Mouse (Mus musculus): ENCODE results near the gene Mef2a.

Mef2a gene

DNA sequence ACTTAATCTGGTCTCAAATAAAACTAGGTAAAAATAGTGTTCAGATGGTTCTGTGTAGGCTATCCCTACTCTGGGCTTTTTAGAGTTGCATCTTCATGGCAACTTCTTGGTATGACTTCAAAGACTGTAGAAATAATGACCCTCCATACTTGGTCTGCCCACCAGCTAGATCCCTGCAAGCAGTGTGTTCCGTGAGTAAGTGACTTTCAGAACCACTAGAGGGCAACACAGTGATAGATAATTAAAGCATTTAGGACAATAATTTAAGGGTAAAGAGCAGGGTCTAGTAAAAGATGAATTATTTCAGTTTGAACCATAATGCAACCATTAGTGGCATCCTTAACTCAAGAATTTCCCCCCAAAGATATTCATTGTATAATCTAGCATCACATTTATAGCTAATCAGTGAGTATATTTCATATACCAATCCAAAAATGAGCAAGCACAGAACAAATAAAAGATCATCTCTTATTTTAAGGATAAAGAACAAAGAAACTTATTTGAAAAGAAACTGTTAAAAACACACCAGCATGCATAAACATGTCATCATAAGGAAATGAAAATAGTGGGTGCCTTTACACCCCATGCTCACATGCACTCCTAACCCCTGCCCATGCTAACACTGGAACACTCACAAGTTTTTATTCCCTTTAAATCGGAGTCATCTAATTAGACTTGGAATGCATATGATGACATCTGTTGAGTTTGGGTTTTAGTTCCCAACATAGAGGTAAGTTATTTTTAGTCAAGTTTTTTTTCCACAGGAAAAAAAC lies 129.4 kb downstream of the Mef2a start:
- DNase-seq, result no peak

DNA sequence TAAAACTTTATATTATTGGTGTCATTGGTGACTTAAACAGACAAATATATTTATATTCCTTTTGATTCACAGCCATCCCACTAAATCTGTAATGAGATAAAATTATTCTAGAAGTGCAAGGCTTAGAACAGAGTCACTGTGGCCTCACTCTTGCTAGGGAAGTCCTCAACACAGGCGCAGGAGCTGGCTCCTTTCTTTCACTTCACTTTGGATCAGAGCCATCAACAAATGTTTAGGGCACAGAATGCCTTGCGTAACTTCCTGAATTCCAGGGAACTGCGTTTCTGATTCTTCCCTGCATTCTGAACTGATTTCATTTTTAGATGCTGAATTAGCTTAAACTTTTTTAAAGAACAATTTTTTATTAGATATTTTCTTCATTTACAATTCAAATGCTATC lies 130.7 kb downstream of the Mef2a start:
- DNase-seq, result no peak

DNA sequence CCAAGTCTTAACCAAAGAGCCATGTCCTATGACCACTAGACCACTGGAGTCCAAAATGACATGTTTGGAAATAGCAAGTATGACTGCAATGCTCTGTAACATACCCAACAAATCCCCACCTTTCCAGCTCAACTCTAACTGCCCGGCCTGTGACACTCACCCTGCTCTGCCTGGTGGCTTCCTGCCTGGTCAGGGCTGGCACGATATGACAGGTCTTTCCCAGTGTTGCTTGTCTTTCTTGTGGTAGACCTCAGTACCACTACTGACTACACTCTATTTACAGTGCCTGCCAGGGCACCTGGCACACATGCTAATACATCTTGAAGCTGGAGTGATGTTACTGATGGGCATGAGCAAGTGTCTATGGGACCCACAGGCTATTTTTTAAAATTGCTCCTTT lies 134.9 kb downstream of the Mef2a start:
- DNase-seq, result no peak

DNA sequence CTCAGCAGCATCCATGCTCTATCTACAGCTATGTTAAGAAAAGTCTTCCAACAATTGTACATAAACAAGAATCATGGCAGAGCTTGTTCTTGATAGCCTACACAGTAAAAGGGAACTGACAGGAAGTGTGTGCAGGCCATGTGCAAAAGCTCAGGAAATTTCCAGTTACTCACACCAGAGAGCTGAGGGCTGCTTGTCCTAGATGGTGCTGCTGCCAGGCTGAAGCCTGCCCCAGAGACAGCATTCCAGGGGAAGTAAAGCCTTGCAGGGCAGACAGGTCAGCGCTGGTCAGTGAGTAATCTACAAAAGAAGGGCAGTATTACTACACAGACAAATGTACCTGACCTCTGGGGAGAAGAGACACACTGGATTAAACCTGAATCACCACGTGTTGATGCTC lies 136.3 kb downstream of the Mef2a start:
- DNase-seq, result no peak

DNA sequence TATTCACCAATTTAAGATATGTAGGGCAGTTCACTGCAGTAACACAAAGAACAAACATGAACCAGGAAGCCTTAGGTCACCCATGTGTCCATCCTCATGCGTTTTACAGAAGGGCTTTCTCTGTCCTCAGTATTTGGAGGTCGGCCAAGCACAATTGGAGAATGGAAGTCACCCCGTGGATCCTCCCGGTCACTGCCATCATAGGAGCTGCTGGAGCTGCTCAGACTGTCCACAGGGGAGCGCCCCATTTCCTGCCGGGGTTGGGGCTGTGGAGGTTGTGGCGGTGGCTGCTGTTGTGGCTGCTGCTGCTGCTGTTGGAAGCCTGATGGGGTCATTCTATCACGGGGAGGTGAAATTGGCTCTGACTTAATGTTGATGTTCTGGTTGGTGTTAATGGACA lies 137.9 kb downstream of the Mef2a start:
- peak in 1 of 2 experiments; percentile 33 for DNase-seq

DNA sequence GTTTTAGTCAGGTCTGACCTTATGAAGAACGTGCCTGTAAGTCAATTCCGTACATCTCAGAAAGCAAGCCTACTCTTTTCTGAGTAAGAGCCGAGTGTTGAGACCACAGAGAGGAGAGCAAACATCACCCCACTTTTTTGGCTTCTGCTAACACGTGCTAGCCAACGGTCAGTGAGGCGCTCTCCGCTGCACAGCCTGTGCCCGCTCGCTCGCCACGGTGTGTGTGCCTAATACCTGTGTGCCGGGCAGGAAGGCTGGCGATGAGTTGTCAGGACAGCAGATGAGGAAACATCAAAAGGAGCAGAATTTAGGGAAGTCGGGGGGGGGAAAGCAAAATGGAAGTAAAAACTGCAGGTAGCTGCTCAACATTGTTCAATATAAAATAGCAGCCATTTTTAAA lies 140.2 kb downstream of the Mef2a start:
- DNase-seq, result no peak

DNA sequence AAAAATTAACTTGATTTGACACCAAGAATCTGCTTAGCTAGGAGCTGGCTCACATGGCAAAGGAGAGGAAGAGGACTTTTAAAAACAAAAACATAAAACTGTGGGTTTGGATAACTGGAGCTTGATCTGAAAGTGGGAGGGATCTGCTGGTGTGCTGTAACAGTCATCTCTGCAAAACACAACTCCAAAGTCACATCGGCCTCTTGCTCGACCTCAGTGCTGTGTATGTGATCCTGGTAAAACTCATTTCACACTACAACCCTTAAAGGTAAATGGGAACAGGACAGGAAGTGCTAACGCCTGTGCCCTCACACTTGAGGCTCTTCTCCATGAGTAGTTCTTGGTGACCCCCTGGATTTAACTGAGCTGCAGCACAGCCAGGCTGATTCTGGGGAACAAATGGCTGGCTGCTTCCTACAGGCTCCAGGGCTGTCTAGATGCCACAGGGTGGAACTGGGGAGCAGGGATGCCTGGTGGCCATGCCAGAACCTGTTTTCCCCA lies 142.0 kb downstream of the Mef2a start:
- DNase-seq, result no peak

DNA sequence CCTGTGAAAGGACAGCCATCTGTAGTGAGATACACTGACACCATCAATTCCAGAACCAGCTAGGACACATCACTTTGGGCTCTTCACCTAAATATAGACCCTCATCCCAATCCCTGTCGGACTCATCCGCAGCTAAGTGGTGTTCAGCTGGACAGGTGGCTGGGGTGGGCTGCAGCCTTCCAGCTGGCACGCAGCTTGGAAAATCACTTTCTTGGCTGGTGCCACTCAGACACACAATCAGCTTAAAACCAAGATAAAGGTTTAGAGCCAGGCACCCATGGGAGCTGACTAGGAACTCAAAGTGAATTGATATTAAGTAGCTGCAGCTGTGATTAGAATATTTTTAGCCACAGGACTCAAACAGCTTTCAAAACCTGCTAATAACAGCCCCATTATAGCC lies 142.4 kb downstream of the Mef2a start:
- DNase-seq, result no peak

DNA sequence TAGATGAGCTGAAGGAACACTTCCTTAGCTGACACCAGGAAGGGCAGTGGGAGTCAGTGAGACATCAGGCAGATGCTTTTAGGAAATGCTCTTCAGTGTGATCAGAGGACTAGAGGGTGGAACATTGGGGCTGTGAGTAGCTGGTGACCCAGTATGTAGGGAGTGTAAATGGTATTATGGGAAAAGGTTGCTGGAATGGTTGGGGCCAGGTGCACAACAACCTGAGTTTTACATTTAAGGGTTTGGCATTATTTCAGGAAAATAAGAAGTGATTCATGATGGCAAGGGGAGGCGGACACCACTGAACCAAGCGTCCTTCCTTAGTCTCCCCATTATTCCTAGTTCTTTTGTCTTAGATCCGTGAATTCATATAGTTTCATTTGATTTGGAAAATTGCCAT lies 143.0 kb downstream of the Mef2a start:
- no peak for DNase-seq

DNA sequence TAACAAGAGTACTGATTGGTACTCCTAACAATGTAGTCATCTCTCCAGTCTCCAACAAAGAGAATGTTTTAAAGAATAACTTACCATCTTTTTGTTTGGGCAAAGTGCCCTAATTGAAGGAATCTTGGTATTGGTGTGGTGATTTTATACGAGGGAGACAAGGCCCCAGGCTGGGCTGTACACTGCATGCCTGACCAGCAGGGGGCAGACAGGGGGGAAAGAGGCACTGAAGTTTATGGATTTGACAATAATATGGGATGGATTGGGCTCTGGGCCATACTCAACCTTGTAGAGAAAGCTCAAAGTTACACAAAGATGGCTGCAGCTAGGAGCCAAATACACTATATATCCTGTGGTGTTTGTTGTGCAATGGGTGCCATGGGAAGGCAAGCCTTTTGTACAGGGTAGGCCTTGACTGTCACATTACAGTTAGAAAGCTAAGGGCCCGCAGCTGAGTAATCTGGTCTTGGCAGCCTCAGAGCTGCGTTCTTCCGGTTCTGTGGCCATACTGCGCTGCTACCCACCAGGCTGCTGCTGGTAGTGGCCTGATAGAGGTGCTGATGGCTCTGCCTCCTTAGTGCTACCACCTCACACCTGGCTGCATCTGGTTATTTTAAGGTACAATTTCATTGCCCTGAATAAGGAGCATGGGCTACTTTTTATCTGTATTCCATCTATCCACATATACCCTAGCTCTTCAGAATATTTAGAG lies 143.6 kb downstream of the Mef2a start:
- DNase-seq, result peak; percentile 47 to 60

DNA sequence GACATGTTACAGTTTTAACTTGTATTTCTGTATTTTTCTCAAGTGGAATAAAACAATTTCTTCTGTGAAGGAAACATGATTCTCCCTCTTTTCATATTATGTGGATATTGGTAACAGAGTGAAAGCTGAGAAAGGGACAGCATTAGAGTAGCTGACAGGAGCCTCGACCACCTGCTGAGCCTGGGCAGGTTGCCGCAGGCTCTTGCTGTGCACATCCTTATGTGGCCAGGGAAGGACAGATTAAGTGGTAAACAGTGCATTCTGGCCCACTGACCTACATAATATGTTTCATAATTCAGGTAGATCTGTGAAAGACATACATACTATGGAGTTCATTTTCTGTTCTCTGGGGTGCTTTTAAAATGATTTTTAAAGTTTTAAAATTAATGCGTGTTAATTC lies 144.3 kb downstream of the Mef2a start:
- DNase-seq, result no peak

DNA sequence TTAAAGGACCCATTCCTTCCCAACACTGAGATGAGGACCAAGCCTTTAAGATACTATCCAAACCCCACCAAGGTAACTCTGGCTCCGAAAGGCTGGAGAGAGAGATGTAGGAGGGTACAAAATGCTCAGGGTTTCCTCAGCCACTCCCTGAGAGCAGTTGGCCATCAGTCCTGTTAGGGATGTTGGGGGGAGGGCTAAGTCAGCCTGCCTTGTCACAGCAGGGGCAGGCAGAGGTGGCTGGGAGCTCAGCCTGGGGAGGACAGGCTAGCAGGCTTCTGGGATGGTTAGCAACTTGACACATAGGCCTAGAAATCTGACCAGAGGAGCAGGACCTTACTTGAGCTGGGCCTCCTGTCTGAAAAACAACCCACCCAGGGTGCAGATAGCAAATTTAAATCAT lies 145.1 kb downstream of the Mef2a start:
- DNase-seq, result no peak

DNA sequence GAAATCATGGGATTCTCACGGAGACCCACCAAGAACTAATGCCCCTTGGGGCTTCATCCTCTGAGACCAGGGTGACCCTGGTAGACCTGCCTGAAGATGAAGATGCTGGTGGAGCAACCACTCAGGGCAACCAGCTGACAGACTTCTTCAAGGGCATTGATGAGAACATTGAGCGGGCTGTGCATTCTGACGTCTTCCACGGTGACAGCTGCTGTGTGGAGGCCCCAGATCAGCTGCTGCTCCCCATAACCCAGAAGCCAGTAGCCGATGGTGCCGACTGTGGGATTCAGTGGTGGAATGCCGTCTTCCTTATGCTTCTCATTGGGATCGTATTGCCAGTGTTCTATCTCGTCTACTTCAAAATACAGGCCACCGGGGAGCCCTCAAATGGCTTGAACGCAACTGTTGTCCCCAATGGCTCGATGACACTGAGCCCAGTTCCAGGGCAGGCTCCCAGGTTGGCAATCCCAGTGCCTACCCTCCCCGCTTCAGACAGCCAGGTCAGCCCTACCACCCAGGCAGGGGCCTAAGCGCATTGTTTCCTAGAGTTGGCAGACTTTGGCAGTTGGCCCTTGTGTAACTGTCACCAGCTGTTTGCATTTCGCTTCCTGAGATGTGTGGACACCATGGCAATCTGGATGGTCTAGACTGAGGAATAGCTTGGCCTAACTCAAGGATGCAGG lies 146.6 kb downstream of the Mef2a start:
- no peak for DNase-seq

DNA sequence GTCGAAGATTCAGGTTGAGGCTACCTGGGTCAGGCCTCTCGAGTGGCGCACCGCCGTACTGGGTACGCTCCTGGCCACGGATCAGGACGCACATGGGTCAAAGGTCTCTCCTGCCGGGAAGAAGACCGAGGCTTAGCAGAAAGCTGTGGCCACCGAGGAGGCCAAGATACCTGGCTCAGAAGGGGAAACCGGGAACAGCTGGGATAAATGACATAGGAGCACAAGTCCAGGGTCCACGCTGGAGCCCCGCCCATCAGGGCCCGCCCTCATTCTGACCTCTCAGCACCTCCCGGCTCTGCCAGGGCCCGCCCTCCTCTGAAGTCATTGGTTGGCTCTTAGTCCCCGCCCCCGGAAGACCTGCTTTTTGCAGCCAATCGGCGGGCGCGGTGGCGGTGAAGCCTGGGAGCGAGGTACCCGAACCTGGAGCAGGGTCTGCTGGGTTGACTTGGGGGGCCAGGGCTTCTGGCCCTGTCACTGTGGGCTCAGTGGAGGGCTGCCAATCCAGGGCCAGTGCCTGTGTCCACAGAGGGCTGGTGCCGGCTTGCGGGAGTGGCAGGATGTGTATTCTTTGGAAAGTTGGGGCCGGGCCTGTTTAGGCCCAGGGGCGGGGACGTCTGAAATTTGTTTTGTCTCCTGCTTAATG lies 150.3 kb downstream of the Mef2a start, which contains the start of gene Lysmd4:
Lysmd4 (plus strand) TSS at position 325 of the 643 bp plus-strand sequence.
- DNase-seq, result peak; percentile 97 to 98

DNA sequence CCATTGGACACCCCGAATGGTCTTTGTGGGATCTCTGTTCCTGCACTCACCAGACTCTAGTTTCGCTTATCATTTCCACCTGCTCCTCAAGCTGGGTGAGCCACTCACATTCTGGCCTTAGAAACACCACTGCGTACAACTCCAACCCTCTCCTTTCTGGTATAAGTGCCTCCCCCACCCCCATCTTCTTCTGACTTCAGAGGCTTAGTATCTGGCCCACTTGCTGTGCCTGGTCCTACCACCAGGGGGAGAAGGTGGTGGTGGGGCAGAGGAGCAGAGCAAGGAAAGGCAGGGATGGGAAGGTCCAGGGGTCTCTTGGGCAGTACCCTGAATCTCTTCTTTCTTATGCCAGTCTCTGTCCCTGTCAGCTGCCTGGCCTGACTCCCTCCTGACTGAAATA lies 155.6 kb downstream of the Mef2a start:
- peak; percentile 51 to 78 for DNase-seq

DNA sequence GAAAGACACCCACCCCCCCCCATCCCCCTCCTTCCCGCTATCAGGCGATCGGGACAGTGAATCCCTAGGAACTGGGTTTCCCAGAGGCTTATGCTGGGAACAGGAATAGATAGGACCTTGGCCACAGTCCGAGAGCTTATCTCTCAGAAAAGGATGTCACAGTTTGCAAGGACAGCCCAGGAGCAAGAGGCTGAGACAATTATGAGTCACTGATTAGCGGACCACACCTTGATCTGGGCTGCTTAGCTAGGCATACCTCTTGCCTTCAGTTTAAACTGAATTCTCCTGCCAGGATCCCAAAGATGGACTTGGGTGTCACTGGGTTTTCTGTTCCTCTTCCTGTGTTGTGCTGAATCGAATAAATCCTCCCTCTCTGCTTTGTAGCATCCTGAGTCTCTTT lies 156.3 kb downstream of the Mef2a start:
- DNase-seq, result no peak

DNA sequence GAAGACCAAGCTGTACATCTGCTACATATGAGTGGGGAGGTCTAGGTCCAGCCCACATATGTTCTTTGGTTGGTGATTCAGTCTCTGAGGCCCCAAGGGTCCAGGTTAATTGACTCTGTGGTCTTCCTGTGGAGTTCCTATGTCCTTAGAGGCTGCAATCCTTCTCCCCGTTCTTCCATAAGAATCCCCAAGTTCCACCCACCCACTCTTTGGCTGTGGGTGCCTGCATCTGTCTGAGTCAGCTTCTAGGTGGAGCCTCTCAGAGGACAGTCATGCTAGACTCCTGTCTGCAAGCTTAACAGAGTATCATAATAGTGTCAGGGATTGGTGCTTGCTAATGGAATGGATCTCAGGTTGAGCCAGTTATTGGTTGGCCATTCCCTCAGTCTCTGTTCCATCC lies 159.1 kb downstream of the Mef2a start:
- no peak for DNase-seq

DNA sequence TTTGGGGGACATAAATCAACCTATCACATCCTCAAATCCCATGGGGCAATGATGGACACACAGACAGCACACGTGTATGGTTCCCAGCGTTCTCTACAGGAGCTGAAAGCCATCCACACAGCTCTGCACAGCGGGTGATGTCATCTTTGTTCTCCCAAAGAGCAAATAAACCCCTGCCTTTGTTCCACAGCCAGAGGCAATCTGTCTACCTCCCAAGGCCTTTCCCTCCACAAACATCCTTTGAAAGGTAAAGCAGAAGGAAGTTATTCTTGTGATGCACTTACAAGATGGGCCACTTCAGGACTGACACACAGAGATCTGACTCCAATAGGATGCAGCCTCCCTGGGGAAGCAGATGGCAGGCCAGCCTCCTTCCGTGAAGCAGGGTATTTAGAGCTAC lies 160.7 kb downstream of the Mef2a start:
- no peak for DNase-seq

DNA sequence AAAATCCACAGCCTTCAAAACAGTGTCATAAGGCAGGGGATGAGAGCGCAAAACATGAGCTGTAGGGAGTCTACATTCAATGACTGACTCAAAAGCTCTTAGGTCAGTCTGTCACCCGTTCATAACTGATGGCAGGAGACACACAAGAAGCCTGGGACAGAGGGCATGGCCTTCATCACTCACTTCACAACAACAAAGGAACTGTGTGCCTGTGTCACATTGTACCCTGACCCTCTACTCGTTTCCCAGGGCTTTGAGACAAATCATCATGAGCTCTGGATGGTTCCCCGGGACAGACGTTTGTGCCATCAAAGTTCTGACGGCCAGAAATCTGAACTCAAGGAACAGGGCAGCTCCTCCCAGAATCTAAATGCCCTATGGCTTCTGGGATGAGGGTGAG lies 161.3 kb downstream of the Mef2a start:
- DNase-seq, result no peak

DNA sequence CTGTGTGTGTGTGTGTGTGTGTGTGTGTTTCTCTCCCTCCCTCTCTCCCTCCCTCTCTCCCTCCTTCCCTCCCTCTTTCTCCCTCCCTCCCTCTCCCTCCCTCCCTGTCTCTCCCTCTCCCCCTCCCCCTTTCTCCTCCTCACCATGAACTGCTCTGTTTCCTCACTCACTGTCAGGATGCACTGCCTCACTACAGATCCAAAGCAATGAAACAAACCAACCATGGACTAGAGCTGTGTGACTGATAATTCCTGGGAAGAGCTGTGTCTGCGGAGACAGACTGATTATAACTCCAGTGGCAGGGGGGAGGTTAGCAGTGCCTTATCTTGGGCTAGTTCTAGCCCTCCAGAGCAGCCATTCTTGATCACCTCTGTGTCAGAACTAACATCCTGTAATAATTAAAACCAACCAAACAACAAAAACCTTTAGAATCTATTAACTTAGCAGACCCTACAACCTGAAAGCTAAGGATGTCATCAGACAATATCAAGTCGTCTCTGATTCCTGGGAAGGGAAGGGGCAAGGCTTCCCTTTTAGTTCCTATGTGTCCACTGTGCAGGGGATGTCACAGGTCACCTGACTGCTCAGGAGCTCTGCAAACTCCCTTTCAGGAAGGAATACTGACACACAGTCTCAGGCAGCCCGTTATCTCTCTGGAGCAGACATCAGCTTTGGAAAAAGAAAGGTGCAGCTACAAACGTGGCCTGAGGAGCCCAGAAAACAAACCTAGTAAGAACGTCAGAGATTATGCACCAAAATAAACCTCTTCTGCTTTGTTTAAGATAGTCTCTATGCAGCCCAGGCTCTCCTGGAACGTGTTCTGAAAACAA lies 162.4 kb downstream of the Mef2a start:
- DNase-seq, result no peak

DNA sequence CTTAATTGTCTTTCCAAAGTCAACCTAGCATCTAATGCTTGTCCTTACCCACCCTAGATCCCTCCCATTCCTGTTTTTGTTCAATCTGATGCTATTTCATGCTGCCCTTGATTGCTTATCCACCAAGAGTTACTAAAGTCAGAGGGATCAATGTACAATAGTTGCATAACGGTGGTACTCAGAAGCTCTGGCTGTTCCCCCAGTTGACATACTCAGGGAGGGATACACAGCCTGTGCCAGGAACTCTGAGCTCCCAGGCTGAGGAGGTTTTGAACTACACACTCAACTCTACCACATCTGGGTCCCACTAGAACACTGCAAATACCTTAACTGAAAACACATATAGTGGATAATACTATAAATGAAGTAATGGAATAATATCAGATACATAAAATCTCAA lies 164.3 kb downstream of the Mef2a start:
- no peak for DNase-seq

DNA sequence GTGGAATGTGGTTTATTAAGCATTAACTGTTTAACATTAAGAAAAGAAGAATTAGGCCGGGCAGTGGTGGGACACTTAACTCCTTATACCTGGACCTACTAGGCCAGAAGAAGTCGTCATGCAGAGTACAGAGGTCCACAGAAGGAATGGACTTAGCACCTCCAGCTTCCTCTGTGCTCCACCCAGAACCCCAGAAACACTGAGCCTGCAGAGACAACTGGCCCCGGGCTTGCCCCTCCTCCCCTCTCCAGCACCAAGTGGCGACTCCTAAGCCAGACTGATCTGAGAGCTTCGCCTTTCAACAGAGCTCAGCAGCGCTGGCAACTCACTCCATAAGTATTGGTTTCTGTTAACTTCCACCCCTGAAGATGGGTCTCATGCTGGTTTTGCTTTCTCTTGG lies 165.0 kb downstream of the Mef2a start:
- no peak for DNase-seq
